Mouse (Mus musculus): ENCODE results near the gene Alg14. TPM values are rescaled to one million over a fixed set of nuclear protein-coding genes. Genes with fewer than 3 reads are reported as not detected.

Alg14 gene
- total and polyA plus RNA-seq, 3 experiments, result 6.0 to 10.2 (median 6.3) TPM

DNA sequence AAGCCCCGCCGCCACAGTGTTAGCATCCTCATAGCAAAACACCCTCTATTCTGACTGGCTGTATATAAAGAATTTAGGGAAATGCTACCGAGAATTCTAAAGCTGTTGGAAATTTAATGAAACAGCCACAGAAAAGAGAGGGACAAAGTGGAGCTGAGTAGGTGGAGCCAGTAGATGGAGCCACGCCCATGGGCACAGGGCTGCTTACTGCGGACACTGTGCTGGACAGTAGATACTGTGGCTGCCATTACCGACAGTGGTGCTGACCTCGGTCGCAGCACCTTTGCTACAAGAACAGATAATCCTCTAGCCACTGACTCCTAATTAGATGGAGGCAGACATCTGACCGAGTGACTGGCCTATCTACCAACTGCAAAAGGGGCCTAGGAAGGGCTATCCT, 64.0 kb downstream of the Alg14 start:
- Histone ChIP-seq H3K27me3 (replicated peaks) (no peaks in the 10 kb centered on the region), H3K4me3 (replicated peaks in 1 of 3; ENCODE audit: low read depth in 2 of 3, low read length in 2 of 3, poor library complexity in 1 of 3) (no peak overlapping the region), H3K36me3 (replicated peaks in 1 of 2; ENCODE audit: control insufficient read depth in 1 of 2, insufficient read depth in 1 of 2, low read length in 1 of 2) (peaks cover 5 to 33% of the 10 kb centered on the region in 2 experiments), H3K4me1 (ENCODE audit: control insufficient read depth in 1 of 2, insufficient read depth in 2 of 2) (peaks cover 3 to 6% of the 10 kb centered on the region in 2 experiments; a peak in 3 of 4 replicates), H3K79me2 (replicated peaks; ENCODE audit: control insufficient read depth, extremely low read depth, insufficient read depth, poor library complexity, severe bottlenecking) (no peaks in the 10 kb centered on the region), H3K9ac (ENCODE audit: insufficient read depth, low read depth) (no peak overlapping the region), H3K4me2 (ENCODE audit: insufficient read depth, low read depth, poor library complexity, severe bottlenecking) (no peak overlapping the region), H3K27ac (ENCODE audit: insufficient read depth, low read depth) (no peak overlapping the region), H3K9me3 (replicated peaks; ENCODE audit: low read length) (no peaks in the 10 kb centered on the region)
- in situ Hi-C loops (cut with MboI; ENCODE audit: low pct_ligation_motif_present, low pct_unique_long_range_greater_than_20kb, low sequenced_read_pairs), result no loop called here
- TF ChIP-seq BHLHE40 (IDR thresholded peaks at IDR 0.05; ENCODE audit: low read depth, low read length) (no peak), NELFE (IDR thresholded peaks at IDR 0.05; ENCODE audit: low read depth, low read length) (no peak), JUND (conservative IDR thresholded peaks at IDR 0.05; ENCODE audit: low read depth, low read length) (no peak), ZMIZ1 (IDR thresholded peaks at IDR 0.05; ENCODE audit: low read depth, low read length) (no peak), CHD2 (IDR thresholded peaks at IDR 0.05; ENCODE audit: low read length) (no peak), TBP (conservative IDR thresholded peaks at IDR 0.05; ENCODE audit: low read depth, low read length) (no peak), POLR2AphosphoS2 (IDR thresholded peaks at IDR 0.05; ENCODE audit: low read depth, low read length) (no peak), CTCF (conservative IDR thresholded peaks at IDR 0.05 in 1 of 2, IDR thresholded peaks at IDR 0.05 in 1 of 2; ENCODE audit: low read depth in 2 of 2, low read length in 2 of 2) (no peak), JUN (IDR thresholded peaks at IDR 0.05; ENCODE audit: insufficient read depth, low read depth, low read length) (no peak)
- dilution Hi-C loops (cut with MboI; ENCODE audit: extremely low pct_ligation_motif_present, extremely low pct_unique_long_range_greater_than_20kb, low sequenced_read_pairs), result no loop called here
- no peak for DNase-seq (ENCODE audit: extremely low read depth)

DNA sequence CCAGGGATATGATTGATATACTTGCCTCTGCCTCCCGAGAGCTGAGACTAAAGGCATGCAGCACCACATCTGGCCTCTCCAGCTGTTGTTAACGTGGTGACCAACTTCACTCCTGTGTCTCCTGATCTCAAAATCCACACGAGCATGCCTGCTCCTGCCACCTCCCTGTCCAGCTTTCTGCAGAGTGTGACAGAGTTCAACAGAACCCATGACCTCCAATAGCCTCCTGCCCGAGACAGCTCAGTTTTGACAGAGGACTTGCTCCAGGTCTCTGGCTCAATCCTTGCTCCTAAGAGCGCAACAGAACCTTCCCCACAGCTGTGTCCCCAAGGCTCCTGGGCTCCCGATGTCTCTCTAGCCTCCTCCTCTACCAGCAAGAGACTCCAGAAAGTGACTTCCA, 64.5 kb downstream of the Alg14 start:
- no peak for DNase-seq (ENCODE audit: extremely low read depth)
- Histone ChIP-seq H3K4me2 (ENCODE audit: insufficient read depth, low read depth, poor library complexity, severe bottlenecking) (no peak overlapping the region), H3K4me3 (replicated peaks in 1 of 3; ENCODE audit: low read depth in 2 of 3, low read length in 2 of 3, poor library complexity in 1 of 3) (no peak overlapping the region), H3K79me2 (replicated peaks; ENCODE audit: control insufficient read depth, extremely low read depth, insufficient read depth, poor library complexity, severe bottlenecking) (no peaks in the 10 kb centered on the region), H3K4me1 (ENCODE audit: control insufficient read depth in 1 of 2, insufficient read depth in 2 of 2) (peaks cover 3 to 6% of the 10 kb centered on the region in 2 experiments; a peak in 3 of 4 replicates), H3K27ac (ENCODE audit: insufficient read depth, low read depth) (no peak overlapping the region), H3K27me3 (replicated peaks) (no peaks in the 10 kb centered on the region), H3K9me3 (replicated peaks; ENCODE audit: low read length) (no peaks in the 10 kb centered on the region), H3K36me3 (replicated peaks in 1 of 2; ENCODE audit: control insufficient read depth in 1 of 2, insufficient read depth in 1 of 2, low read length in 1 of 2) (peaks cover 5 to 33% of the 10 kb centered on the region in 2 experiments), H3K9ac (ENCODE audit: insufficient read depth, low read depth) (no peak overlapping the region)
- dilution Hi-C loops (cut with MboI; ENCODE audit: extremely low pct_ligation_motif_present, extremely low pct_unique_long_range_greater_than_20kb, low sequenced_read_pairs) (no loop called here), in situ Hi-C loops (cut with MboI; ENCODE audit: low pct_ligation_motif_present, low pct_unique_long_range_greater_than_20kb, low sequenced_read_pairs) (no loop called here)
- TF ChIP-seq JUN (IDR thresholded peaks at IDR 0.05; ENCODE audit: insufficient read depth, low read depth, low read length) (no peak), ZNF384 (IDR thresholded peaks at IDR 0.05; ENCODE audit: low read depth, low read length) (no peak), USF1 (IDR thresholded peaks at IDR 0.05; ENCODE audit: low read depth, low read length) (no peak), RCOR1 (conservative IDR thresholded peaks at IDR 0.05; ENCODE audit: low read depth, low read length) (no peak), IRF4 (IDR thresholded peaks at IDR 0.05; ENCODE audit: low read depth, low read length) (no peak), KAT2A (IDR thresholded peaks at IDR 0.05; ENCODE audit: insufficient replicate concordance, low read length) (no peak), CHD2 (IDR thresholded peaks at IDR 0.05; ENCODE audit: low read length) (no peak), USF2 (conservative IDR thresholded peaks at IDR 0.05; ENCODE audit: low read depth, low read length) (no peak), E2F4 (IDR thresholded peaks at IDR 0.05; ENCODE audit: insufficient replicate concordance, low read depth, low read length) (no peak), MYC (IDR thresholded peaks at IDR 0.05; ENCODE audit: low read depth, low read length) (no peak), MAX (IDR thresholded peaks at IDR 0.05; ENCODE audit: low read length) (no peak), HCFC1 (IDR thresholded peaks at IDR 0.05; ENCODE audit: low read depth, low read length) (no peak), CTCF (conservative IDR thresholded peaks at IDR 0.05 in 1 of 2, IDR thresholded peaks at IDR 0.05 in 1 of 2; ENCODE audit: low read depth in 2 of 2, low read length in 2 of 2) (no peak), MXI1 (IDR thresholded peaks at IDR 0.05; ENCODE audit: low read depth, low read length) (no peak), NELFE (IDR thresholded peaks at IDR 0.05; ENCODE audit: low read depth, low read length) (no peak), POLR2AphosphoS2 (IDR thresholded peaks at IDR 0.05; ENCODE audit: low read depth, low read length) (no peak), PAX5 (IDR thresholded peaks at IDR 0.05; ENCODE audit: low read length) (no peak), TCF12 (IDR thresholded peaks at IDR 0.05; ENCODE audit: low read depth, low read length) (no peak), GABPA (IDR thresholded peaks at IDR 0.05; ENCODE audit: insufficient replicate concordance, low read depth, low read length) (no peak), MAZ (IDR thresholded peaks at IDR 0.05; ENCODE audit: low read depth, low read length) (no peak)
